Mouse (Mus musculus): ENCODE measurements around the gene Gm20820.
"Not testable (repeated sequence)": the region's sequence is repeated elsewhere in the genome, so short reads cannot be mapped to it uniquely, and the experiment has no call there.

Gene Gm20820

DNA sequence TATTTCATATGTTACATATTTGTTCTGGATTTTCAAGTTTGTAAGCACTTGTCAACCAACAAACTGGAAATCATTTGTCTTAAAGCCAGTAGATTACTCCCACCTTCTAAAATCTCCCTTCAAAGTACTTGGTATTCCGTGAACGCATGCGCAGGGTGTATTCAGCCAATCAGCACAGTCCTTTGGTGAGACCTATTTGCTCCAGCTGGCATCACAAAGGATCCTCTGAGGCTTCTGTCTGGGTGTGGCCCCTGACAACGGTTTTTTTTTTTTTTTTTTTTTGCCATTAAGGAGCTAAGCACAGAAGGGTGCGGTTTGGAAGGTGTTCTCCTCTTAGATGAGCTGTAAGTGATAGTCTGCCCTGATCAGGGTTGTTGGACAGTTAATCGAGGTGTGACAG is at the start of gene Gm20820:
Gene Gm20820, plus strand, starts transcription at position 301 of the 400 bp plus-strand sequence.
- DNase-seq = not testable (repeated sequence)
